Mouse (Mus musculus) G1E (cell line): Measurements from ENCODE around the gene Tmprss12.

Source experiments
- CTCF ChIP-seq: IDR thresholded peaks from 2 replicates; pipeline ENCODE4 v1.5.1; 2012; ENCODE audit warnings: low read depth, low read length, inconsistent platforms, mixed read lengths
- GATA1 ChIP-seq: IDR thresholded peaks from 2 replicates; pipeline ENCODE4 v1.6.1; 2012; ENCODE audit warnings: borderline replicate concordance, low read length, inconsistent platforms, mixed read lengths
- GATA2 ChIP-seq: IDR thresholded peaks from 2 replicates; pipeline ENCODE4 v1.6.1; 2012; ENCODE audit warnings: low read depth, low read length, inconsistent platforms, borderline replicate concordance

DNA sequence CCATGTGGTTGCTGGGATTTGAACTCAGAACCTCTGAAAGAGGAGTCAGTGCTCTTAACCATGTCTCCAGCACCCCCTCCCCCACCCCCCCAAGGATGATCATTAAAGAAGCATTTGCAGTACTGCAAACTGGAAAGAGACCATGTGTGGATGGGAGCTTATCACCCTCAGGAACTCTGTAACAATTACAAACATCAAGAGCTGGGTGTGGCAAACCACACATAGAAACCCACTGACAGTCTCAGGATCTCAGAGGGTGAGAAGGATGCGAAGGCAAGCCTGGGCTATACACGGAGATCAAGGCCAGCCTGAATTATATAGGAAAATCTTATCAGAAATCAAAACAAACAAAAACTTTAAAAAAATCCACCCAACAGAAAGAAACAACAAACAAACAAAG, 25.6 kb downstream of the Tmprss12 start:
- TF ChIP-seq CTCF (no peak), GATA1 (no peak), GATA2 (no peak)
